Mouse (Mus musculus): ENCODE data around the gene Ubac2. TPM values are rescaled to one million over a fixed set of nuclear protein-coding genes. Genes with fewer than 3 reads are reported as not detected.
A peak's percentile ranks its signal among the peaks of the same experiment; 100 is the strongest.
"Not testable (repeated sequence)": the region's sequence is repeated elsewhere in the genome, so short reads cannot be mapped to it uniquely, and the experiment has no call there.

The Ubac2 gene
- polyA plus RNA-seq, 1 experiment from 2014 or later: 25.5 TPM

DNA sequence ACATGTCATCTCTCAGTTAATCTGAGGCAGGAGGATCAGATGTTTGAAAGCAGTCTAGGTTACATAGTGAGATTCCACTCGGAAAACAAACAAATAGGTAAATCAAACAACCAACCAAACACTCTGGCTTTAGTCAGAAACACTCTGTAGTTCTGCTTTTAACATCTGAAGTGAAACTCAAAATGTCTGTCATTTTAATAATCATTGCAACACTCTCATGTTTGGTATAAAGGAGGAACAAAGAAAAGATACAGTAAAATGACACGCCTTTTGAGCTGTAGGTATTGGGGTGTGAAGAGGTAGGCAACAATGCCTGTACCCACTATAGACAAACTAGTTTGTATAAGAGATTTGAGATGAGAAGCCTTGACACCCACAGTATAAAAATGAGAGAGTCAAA lies 5.2 kb upstream of the Ubac2 start:
- H3K9me3 ChIP-seq (replicated peaks): no peaks in the 10 kb centered on the region
- no peak overlapping the region for H3K4me3 ChIP-seq
- H3K36me3 ChIP-seq: no peaks in the 10 kb centered on the region
- peaks cover 6% of the 10 kb centered on the region for H3K4me1 ChIP-seq
- H3K9ac ChIP-seq: no peak overlapping the region
- no peaks in the 10 kb centered on the region; the same call in 1 of the 2 replicates for H3K27me3 ChIP-seq (replicated peaks)
- H3K27ac ChIP-seq: no peak overlapping the region
- WGBS (ENCODE audit: insufficient replicate concordance): 63% methylated on average over 2 of the region's 2 CpGs
- no peak overlapping the region for H3K4me2 ChIP-seq
- ATAC-seq: no peak

DNA sequence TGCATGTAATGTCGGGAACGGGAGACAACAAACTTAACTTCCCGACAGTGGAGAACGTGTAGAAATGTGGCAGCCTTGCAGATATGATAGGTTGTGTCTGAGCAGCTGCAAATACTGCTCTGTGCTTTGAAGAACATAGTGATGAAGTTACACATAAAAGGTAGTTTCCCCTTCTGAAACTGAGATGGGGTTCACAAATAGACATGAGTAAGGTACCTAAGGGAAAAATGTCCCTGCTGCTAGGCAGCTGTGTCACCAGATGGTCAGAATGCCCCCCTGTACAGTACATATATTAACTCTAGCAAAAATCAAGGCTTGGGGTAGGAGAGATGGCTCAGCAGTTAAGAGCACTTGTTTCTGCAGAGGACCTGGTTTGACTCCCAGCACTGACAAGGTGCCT lies 4.8 kb upstream of the Ubac2 start:
- WGBS (ENCODE audit: insufficient replicate concordance): 50% methylated on average over 4 of the region's 4 CpGs
- no peak for ATAC-seq

DNA sequence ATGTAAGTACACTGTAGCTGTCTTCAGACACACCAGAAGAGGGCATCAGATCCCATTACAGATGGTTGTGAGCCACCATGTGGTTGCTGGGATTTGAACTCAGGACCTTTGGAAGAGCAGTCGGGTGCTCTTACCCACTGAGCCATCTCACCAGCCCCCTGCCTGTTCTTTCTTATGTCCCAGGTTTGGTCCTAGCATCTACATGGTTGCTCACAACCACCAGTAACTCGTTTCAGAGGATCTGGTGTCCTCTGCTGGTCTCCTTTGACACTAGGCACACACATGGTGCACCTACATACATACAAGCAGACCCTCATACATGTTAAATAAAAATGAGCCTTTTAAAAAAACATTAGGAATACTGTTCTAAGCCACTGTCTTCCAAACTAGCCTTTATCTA lies 2.2 kb upstream of the Ubac2 start:
- not testable (repeated sequence) for H3K9me3 ChIP-seq (replicated peaks); H3K36me3 ChIP-seq; H3K4me2 ChIP-seq; H3K27me3 ChIP-seq (replicated peaks); H3K9ac ChIP-seq; H3K27ac ChIP-seq; ATAC-seq; H3K4me3 ChIP-seq
- H3K4me1 ChIP-seq: peaks cover 28% of the 10 kb centered on the region
- 67% methylated on average over 2 of the region's 2 CpGs for WGBS (ENCODE audit: insufficient replicate concordance)

More for the DNA sequence above, 4.8 kb upstream of the Ubac2 start:
- H3K36me3 ChIP-seq: no peaks in the 10 kb centered on the region
- no peak overlapping the region for H3K27ac ChIP-seq
- H3K9ac ChIP-seq: no peak overlapping the region
- H3K4me1 ChIP-seq: peaks cover 6% of the 10 kb centered on the region
- no peaks in the 10 kb centered on the region; the same call in 1 of the 2 replicates for H3K27me3 ChIP-seq (replicated peaks)
- H3K4me2 ChIP-seq: no peak overlapping the region
- no peaks in the 10 kb centered on the region for H3K9me3 ChIP-seq (replicated peaks)
- H3K4me3 ChIP-seq: no peak overlapping the region

DNA sequence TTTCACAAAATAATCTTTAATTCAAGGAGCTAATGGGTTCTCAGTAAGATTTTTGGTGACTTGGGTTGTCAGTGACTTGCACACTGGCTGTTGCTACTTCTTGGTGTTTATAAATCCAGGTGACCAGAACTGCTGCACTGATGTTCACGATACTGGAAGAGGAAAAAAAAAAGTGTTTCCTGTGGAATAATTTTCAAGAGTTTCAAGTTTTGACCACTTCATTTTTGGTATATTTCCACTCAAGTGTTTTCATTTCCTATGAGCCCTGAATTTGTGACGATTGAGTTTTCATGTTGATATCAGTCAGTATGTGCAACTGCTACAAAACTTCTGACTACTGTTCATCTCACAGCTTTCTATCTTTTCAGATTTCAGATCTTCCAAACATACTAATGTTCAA lies 1.6 kb upstream of the Ubac2 start:
- no peaks in the 10 kb centered on the region for H3K27me3 ChIP-seq (replicated peaks)
- H3K4me2 ChIP-seq: no peak overlapping the region
- H3K27ac ChIP-seq: no peak overlapping the region
- H3K4me3 ChIP-seq: no peak overlapping the region
- H3K9ac ChIP-seq: no peak overlapping the region
- peaks cover 29% of the 10 kb centered on the region for H3K4me1 ChIP-seq
- 0 out of 2 replicates have a peak, but pooled peaks cover 4% of the 10 kb centered on the region for H3K36me3 ChIP-seq
- no peak for ATAC-seq
- H3K9me3 ChIP-seq (replicated peaks): no peaks in the 10 kb centered on the region
- WGBS (ENCODE audit: insufficient replicate concordance): 82% methylated on average over 2 of the region's 2 CpGs

DNA sequence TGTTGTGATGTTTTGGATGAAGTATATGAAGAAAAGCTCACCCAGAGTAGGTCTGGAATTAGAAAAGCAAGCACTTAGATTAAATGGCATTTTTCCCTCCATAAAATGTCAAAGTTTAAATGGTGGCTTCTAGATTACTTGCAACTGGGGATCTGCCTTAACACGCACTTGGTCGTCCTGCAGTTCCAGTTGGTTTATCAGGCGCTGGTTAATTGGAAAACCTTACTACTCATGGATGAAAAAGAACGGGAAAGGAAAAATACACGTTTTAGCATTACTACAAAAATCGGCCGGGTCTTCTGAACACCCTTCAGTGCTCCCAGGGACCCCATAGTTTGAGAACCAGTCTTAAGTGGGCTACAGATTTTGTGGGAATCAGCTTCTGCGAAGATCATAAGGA lies 780 bp upstream of the Ubac2 start:
- peak overlapping the region; percentile 93 for H3K27ac ChIP-seq
- H3K9me3 ChIP-seq (replicated peaks): no peaks in the 10 kb centered on the region
- H3K4me1 ChIP-seq: peaks cover 31% of the 10 kb centered on the region
- 22% methylated on average over 8 of the region's 8 CpGs for WGBS (ENCODE audit: insufficient replicate concordance)
- peak overlapping the region; percentile 92 for H3K9ac ChIP-seq
- ATAC-seq: no peak
- peak overlapping the region; percentile 83 for H3K4me3 ChIP-seq
- no peaks in the 10 kb centered on the region for H3K27me3 ChIP-seq (replicated peaks)
- 0 out of 2 replicates have a peak, but pooled peaks cover 4% of the 10 kb centered on the region for H3K36me3 ChIP-seq
- peak overlapping the region; percentile 91 for H3K4me2 ChIP-seq

DNA sequence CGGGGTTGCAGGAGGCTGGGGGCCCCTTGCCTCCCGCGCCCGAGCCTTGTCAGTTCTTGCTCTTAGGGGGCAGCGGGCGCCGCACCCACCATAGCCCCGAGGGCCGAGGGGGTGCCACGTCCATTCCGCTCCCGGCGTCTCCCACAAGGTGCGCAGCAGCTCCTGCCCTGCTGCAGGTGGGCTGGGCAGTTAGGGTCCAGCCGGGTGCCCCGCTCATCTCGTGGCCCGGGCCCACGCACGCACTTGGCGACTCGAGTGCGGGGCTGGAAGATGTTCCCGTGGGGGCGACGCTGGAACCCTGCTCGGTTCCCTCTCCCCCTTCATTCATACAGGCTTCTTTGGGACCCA lies 413 bp downstream of the Ubac2 start:
- H3K4me2 ChIP-seq: peak overlapping the region; percentile 91
- 2% methylated on average over 27 of the region's 27 CpGs for WGBS (ENCODE audit: insufficient replicate concordance)
- peak overlapping the region; percentile 83 for H3K4me3 ChIP-seq
- H3K27me3 ChIP-seq (replicated peaks): no peaks in the 10 kb centered on the region
- H3K4me1 ChIP-seq: peaks cover 42% of the 10 kb centered on the region
- peak overlapping the region; percentile 92 for H3K9ac ChIP-seq
- 0 out of 2 replicates have a peak, but pooled peaks cover 4% of the 10 kb centered on the region for H3K36me3 ChIP-seq
- no peaks in the 10 kb centered on the region for H3K9me3 ChIP-seq (replicated peaks)
- H3K27ac ChIP-seq: peak overlapping the region; percentile 93
- peak; percentile 49 for ATAC-seq

DNA sequence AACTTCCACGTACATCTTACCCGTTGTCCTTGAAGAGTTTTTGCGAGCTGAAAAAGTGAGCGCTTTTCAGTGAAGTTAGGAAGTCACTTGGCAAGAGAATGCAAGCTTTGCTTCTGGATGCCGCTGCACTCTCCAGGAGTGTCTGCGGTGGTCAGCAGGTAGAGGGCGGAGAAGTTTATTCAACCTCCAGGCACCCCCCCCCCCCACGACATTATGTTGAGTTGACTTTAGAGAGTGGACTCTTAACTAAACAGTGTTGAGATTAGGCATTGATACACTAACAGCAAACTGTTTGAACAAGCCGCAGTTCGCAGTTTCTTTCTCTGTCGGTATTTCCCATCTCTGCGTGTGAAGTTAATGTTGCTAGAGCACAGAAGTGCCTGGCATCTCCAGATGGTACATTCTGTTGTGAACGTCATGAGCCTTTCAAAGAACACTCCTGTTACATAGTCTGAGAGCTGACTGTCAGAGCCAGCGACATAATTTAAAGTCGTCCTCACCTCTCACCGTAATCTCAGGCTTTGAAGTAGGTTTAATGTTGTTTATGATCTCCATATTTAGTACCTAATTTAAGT lies 933 bp downstream of the Ubac2 start:
- Histone ChIP-seq H3K27ac (no peak overlapping the region), H3K9ac (peak overlapping the region; percentile 92), H3K4me1 (peaks cover 48% of the 10 kb centered on the region), H3K27me3 (replicated peaks) (no peaks in the 10 kb centered on the region), H3K36me3 (0 out of 2 replicates have a peak, but pooled peaks cover 4% of the 10 kb centered on the region), H3K4me3 (peak overlapping the region; percentile 83), H3K9me3 (replicated peaks) (no peaks in the 10 kb centered on the region), H3K4me2 (peak overlapping the region; percentile 91)
- ATAC-seq: no peak
- 24% methylated on average over 16 of the region's 16 CpGs for WGBS (ENCODE audit: insufficient replicate concordance)

DNA sequence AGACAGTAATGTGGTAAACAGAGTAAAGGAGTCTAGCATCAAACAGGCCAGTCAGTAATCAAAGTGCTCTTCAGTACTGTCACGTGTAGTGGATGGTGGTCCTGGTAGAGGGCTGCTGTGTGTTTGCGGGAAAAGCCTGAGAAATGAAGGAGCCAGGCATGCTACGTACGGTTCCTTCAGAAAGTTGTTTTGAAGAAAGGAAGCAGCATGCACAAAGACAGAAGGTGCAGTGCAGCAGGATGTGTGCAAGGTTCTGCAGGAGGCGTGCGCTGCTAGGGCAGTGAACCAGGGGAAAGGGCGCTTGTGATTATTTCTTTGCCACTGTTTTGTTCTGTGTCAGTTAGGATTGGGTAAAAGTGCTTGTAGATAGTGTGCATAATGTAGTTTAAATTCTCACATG lies 2.8 kb downstream of the Ubac2 start:
- Histone ChIP-seq H3K9me3 (replicated peaks) (no peaks in the 10 kb centered on the region), H3K27me3 (replicated peaks) (no peaks in the 10 kb centered on the region), H3K4me2 (no peak overlapping the region), H3K36me3 (0 out of 2 replicates have a peak, but pooled peaks cover 9% of the 10 kb centered on the region), H3K9ac (no peak overlapping the region), H3K27ac (no peak overlapping the region), H3K4me3 (no peak overlapping the region), H3K4me1 (peaks cover 53% of the 10 kb centered on the region)
- ATAC-seq: no peak
- 85% methylated on average over 7 of the region's 7 CpGs for WGBS (ENCODE audit: insufficient replicate concordance)

DNA sequence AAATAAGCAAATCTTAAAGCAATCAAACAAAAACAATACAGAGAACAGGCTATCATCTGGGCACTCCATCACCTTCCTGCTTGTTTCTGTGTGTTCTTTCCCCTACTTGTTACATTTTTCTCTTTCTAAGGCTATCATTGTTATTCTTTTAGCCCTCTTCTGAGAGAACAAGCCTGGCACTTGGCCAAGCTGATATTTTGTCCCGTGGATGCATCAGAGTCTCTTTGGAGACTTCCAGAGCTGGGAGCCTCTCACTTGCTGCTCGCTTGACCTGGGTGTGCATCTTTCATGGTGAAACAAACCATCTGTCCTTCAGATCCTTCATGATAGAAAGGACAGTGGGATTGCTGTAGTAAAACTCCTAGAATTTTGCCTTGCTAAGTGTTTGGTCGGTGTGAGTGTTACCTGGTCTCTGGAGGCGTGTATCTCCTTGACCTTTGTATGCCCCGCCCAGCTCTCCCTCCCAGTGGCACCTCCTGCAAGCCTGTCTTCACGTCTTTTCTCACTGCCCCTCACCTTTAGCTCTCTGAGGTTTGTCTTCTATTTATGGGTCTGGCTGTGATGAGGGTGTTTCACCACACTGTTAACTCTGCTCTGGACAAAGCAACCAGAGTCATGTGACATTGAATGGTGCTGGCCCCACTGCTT lies 5.9 kb downstream of the Ubac2 start:
- ATAC-seq: no peak
- H3K4me2 ChIP-seq: no peak overlapping the region
- H3K36me3 ChIP-seq: 0 out of 2 replicates have a peak, but pooled peaks cover 9% of the 10 kb centered on the region
- H3K9me3 ChIP-seq (replicated peaks): no peaks in the 10 kb centered on the region
- no peak overlapping the region for H3K27ac ChIP-seq
- 63% methylated on average over 6 of the region's 6 CpGs for WGBS (ENCODE audit: insufficient replicate concordance)
- no peaks in the 10 kb centered on the region for H3K27me3 ChIP-seq (replicated peaks)
- H3K4me1 ChIP-seq: peaks cover 42% of the 10 kb centered on the region
- no peak overlapping the region for H3K4me3 ChIP-seq
- H3K9ac ChIP-seq: no peak overlapping the region

DNA sequence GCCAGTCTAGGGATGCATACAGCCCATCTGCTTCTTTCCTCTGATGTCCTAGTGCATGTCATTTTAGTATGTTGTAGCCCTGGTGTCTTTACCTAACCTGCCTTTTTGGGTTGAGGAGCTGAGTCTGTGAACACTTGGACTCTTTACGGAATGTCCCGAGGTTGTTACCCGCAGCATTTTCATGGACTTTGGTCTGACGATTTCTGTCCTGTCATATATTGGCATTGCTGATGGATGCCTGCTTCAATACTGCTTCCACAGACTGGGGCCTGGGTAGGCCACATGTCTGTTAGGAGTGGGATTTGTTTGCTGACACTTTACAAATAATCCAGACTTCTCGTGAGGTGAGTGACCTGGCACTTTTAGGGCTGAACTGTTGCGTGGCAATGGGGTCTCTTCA lies 15.3 kb downstream of the Ubac2 start:
- WGBS (ENCODE audit: insufficient replicate concordance): 83% methylated on average over 6 of the region's 6 CpGs
- no peaks in the 10 kb centered on the region for H3K27me3 ChIP-seq (replicated peaks)
- no peak overlapping the region for H3K9ac ChIP-seq
- 0 out of 2 replicates have a peak, but pooled peaks cover 6% of the 10 kb centered on the region for H3K36me3 ChIP-seq
- ATAC-seq: no peak
- no peak overlapping the region for H3K4me3 ChIP-seq
- H3K27ac ChIP-seq: no peak overlapping the region
- H3K4me2 ChIP-seq: no peak overlapping the region
- H3K9me3 ChIP-seq (replicated peaks): no peaks in the 10 kb centered on the region
- H3K4me1 ChIP-seq: peaks cover 27% of the 10 kb centered on the region; the same call in 1 of the 2 replicates

DNA sequence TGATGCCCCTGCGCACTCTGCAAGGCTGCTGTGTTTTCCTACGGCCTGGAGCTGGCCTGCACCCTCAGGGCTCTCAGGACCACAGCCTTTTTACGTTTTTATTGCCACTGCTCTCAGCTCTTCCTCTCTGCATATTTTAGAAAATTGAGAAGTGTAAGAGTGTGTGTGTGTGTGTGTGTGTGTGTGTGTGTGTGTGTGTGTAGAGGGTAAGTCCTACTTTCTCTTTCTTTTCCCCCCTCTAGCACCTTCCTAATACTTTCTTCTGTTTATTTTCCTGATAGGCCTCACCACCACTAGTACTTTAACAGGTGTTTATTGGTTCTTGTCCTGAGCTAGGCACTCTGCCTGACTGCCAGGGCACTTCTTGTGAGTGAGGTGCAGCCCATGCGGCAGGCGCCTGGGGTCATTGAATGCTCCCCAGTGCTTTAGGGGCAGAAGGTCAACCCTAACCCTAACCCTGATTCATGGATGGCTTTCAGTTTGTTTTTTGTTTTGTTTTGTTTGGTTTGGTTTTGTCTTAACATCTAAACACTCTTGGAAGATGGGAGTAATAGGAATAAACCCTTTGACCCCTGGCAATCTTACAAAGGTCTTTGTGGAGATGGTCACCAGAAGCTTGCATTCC lies 16.2 kb downstream of the Ubac2 start:
- H3K27ac ChIP-seq: no peak overlapping the region
- peaks cover 31% of the 10 kb centered on the region; the same call in 1 of the 2 replicates for H3K4me1 ChIP-seq
- no peak overlapping the region for H3K9ac ChIP-seq
- ATAC-seq: no peak
- 0 out of 2 replicates have a peak, but pooled peaks cover 6% of the 10 kb centered on the region for H3K36me3 ChIP-seq
- WGBS (ENCODE audit: insufficient replicate concordance): 74% methylated on average over 5 of the region's 5 CpGs
- H3K9me3 ChIP-seq (replicated peaks): no peaks in the 10 kb centered on the region
- no peak overlapping the region for H3K4me2 ChIP-seq
- no peaks in the 10 kb centered on the region for H3K27me3 ChIP-seq (replicated peaks)
- no peak overlapping the region for H3K4me3 ChIP-seq

DNA sequence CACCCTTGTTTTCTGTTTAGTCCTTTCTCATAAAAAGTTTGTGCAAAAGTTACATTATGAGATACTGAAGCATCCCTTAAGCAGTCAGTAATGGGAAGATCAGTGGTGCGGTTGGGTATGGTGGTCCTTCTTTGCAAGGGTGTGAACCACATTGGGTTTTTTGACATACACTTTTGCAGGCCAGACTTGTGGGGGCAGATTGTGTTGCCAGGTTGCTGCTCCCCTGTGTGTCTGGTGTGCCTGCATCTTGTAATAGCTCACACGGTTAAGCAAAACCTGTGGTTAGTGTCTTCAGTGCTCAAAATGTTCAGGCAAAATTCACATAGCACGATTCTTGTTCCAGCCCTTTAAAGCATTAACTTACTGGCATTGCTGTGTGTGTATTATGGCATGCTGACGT lies 16.9 kb downstream of the Ubac2 start:
- no peak overlapping the region for H3K4me3 ChIP-seq
- no peak overlapping the region for H3K9ac ChIP-seq
- H3K9me3 ChIP-seq (replicated peaks): no peaks in the 10 kb centered on the region
- no peaks in the 10 kb centered on the region for H3K27me3 ChIP-seq (replicated peaks)
- peaks cover 31% of the 10 kb centered on the region; the same call in 1 of the 2 replicates for H3K4me1 ChIP-seq
- WGBS (ENCODE audit: insufficient replicate concordance): 82% methylated on average over 4 of the region's 4 CpGs
- H3K4me2 ChIP-seq: no peak overlapping the region
- no peak overlapping the region for H3K27ac ChIP-seq
- no peak for ATAC-seq
- H3K36me3 ChIP-seq: 0 out of 2 replicates have a peak, but pooled peaks cover 6% of the 10 kb centered on the region

Data from liver, embryonic 12.5 days (tissue).